Mouse (Mus musculus): ENCODE data around the gene Fam126a. TPM values are rescaled to one million over a fixed set of nuclear protein-coding genes. Genes with fewer than 3 reads are reported as not detected.

Gene Fam126a
- polyA plus RNA-seq, 1 experiment = 51.3 TPM

DNA sequence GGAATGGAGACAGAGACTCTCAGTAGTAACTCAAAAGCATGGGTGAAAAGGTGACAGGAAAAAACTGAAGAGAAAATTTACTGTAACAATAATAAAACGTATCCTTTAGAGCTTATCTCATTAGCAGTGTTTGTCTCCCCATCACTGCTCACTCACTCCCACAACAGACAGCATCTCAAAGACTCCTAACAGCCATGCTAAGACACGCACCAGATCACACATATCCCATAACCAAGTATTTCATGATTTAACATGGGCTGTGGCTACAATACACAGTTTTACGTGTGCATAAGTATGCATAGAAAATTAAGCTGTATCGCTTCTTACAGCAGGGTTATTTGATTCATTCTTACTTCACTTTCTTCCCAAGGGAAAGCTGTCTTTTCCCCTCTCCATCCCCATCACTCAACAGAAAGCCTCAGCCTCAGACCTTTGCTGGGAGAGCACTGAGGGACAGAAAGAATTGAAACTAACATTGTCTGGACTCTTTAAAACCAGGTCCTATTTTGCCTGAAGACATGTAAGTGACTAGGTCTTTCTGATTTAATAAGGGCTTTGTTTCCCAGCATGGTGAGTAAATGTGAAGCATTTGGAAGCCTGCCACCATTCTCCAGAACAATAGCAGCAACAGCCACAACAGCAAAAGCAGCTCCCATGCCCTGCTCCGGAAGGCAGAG lies 37.5 kb downstream of the Fam126a start:
- H3K27ac ChIP-seq (ENCODE audit: control insufficient read depth, insufficient read depth, low read depth, low read length) = no peak overlapping the region
- TF ChIP-seq POLR2A (IDR thresholded peaks at IDR 0.05; ENCODE audit: control insufficient read depth, low read depth, low read length) = no peak
- no peak for TF ChIP-seq CTCF (IDR thresholded peaks at IDR 0.05; ENCODE audit: control insufficient read depth, insufficient read depth, insufficient replicate concordance, low read depth, low read length)
- no peaks in the 10 kb centered on the region for H3K27me3 ChIP-seq (ENCODE audit: control insufficient read depth, insufficient read depth, low read length)

DNA sequence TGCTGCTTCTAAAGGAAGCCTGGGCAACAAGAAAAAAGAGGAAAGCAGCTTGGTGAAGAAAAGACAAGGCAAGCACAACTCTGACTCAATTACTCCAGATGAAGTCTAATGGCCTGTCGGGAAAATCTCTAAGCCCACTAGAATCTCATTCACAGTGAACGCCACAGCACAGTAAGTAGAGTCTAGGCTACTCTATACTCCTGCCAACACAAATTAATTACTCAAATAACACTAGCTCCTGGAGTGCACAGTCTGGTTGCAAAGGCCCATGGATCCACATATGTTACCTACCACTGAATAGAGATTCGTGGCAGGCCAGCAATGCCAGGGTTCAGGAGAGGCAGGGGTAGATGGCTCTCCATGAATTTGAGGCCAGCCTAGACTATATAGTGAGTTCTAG lies 40.5 kb downstream of the Fam126a start:
- TF ChIP-seq POLR2A (IDR thresholded peaks at IDR 0.05; ENCODE audit: control insufficient read depth, low read depth, low read length) (no peak), CTCF (IDR thresholded peaks at IDR 0.05; ENCODE audit: control insufficient read depth, insufficient read depth, insufficient replicate concordance, low read depth, low read length) (no peak)
- Histone ChIP-seq H3K4me1 (ENCODE audit: control insufficient read depth, insufficient read depth, low read length) (no peaks in the 10 kb centered on the region), H3K4me3 (ENCODE audit: control insufficient read depth, low read depth, low read length) (no peak overlapping the region), H3K27me3 (ENCODE audit: control insufficient read depth, insufficient read depth, low read length) (no peaks in the 10 kb centered on the region), H3K27ac (ENCODE audit: control insufficient read depth, insufficient read depth, low read depth, low read length) (no peak overlapping the region), H3K36me3 (ENCODE audit: control insufficient read depth, insufficient read depth, low read length) (no peaks in the 10 kb centered on the region; the same call in 1 of the 2 replicates)

More for the DNA sequence above, 37.5 kb downstream of the Fam126a start:
- no peaks in the 10 kb centered on the region for H3K4me1 ChIP-seq (ENCODE audit: control insufficient read depth, insufficient read depth, low read length)
- no peak overlapping the region for H3K4me3 ChIP-seq (ENCODE audit: control insufficient read depth, low read depth, low read length)
- H3K36me3 ChIP-seq (ENCODE audit: control insufficient read depth, insufficient read depth, low read length) = no peaks in the 10 kb centered on the region; the same call in 1 of the 2 replicates

DNA sequence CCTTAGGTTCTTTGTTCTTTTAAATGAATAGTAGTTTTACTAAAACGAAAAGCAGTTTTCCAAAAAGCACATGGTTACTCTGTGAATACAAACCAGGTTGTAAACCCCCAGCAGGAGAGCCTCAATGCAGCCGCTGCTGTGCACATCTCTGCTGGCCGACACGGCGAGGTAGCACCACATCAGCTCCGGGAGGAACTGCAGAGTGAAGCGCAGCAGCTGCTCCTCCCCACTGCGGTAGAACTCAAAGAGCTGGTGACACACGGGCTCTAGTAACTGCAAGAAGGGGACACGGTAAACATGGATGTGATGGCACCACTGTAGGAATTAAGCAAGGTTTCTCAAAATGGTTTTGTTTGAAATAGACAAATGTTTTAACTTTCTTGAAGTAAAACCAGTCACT lies 42.7 kb downstream of the Fam126a start:
- Histone ChIP-seq H3K36me3 (ENCODE audit: control insufficient read depth, insufficient read depth, low read length) (no peaks in the 10 kb centered on the region; the same call in 1 of the 2 replicates), H3K4me1 (ENCODE audit: control insufficient read depth, insufficient read depth, low read length) (no peaks in the 10 kb centered on the region), H3K4me3 (ENCODE audit: control insufficient read depth, low read depth, low read length) (no peak overlapping the region), H3K27me3 (ENCODE audit: control insufficient read depth, insufficient read depth, low read length) (no peaks in the 10 kb centered on the region), H3K27ac (ENCODE audit: control insufficient read depth, insufficient read depth, low read depth, low read length) (no peak overlapping the region)
- no peak for TF ChIP-seq POLR2A (IDR thresholded peaks at IDR 0.05; ENCODE audit: control insufficient read depth, low read depth, low read length)
- no peak for TF ChIP-seq CTCF (IDR thresholded peaks at IDR 0.05; ENCODE audit: control insufficient read depth, insufficient read depth, insufficient replicate concordance, low read depth, low read length)

DNA sequence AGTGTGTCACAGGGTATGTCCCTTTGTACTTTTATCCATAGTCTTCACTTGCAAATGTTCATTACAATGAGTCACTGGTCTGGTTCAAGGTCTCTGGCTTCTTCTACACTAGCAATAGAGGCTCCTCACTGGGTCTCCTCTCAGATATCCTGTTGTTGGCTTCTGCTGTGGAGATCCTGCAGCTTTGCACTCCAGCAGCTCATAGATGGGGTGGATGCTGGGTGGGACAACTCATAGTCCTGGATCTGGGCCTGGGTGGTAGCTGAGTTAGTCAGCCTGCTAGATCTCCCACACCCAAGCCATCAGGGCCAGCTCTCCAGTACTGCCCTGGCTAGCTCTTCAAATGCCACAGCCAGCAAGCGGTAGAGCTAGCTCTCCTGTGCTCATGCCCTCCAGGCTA lies 48.4 kb downstream of the Fam126a start:
- no peaks in the 10 kb centered on the region for H3K36me3 ChIP-seq (ENCODE audit: control insufficient read depth, insufficient read depth, low read length)
- no peaks in the 10 kb centered on the region for H3K27me3 ChIP-seq (ENCODE audit: control insufficient read depth, insufficient read depth, low read length)
- H3K27ac ChIP-seq (ENCODE audit: control insufficient read depth, insufficient read depth, low read depth, low read length) = no peak overlapping the region
- H3K4me1 ChIP-seq (ENCODE audit: control insufficient read depth, insufficient read depth, low read length) = no peaks in the 10 kb centered on the region
- no peak overlapping the region for H3K4me3 ChIP-seq (ENCODE audit: control insufficient read depth, low read depth, low read length)
- TF ChIP-seq POLR2A (IDR thresholded peaks at IDR 0.05; ENCODE audit: control insufficient read depth, low read depth, low read length) (no peak), CTCF (IDR thresholded peaks at IDR 0.05; ENCODE audit: control insufficient read depth, insufficient read depth, insufficient replicate concordance, low read depth, low read length) (no peak)

DNA sequence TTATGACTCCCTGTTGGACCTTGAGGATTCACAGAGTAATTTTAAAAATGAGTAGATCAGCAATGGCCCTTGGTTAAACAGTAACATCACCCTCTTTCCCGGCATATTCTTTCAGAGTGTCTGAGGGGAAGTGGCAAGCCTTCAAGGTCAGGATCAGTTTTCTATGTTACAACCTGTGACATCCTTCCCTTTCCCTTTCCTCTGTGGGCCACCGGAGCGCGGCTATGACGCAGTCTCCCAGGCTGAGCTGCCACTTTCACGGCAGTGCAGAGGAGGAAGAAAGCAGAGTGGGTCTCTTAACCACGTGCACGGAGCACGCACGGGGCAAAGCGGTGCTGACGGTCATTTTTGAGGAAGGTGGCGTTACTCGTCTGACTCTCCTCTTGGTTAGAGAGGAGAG lies 52.0 kb downstream of the Fam126a start:
- TF ChIP-seq POLR2A (IDR thresholded peaks at IDR 0.05; ENCODE audit: control insufficient read depth, low read depth, low read length) (no peak), CTCF (IDR thresholded peaks at IDR 0.05; ENCODE audit: control insufficient read depth, insufficient read depth, insufficient replicate concordance, low read depth, low read length) (no peak)
- no peak overlapping the region for H3K27ac ChIP-seq (ENCODE audit: control insufficient read depth, insufficient read depth, low read depth, low read length)
- no peaks in the 10 kb centered on the region for H3K27me3 ChIP-seq (ENCODE audit: control insufficient read depth, insufficient read depth, low read length)
- no peaks in the 10 kb centered on the region for H3K36me3 ChIP-seq (ENCODE audit: control insufficient read depth, insufficient read depth, low read length)
- no peaks in the 10 kb centered on the region for H3K4me1 ChIP-seq (ENCODE audit: control insufficient read depth, insufficient read depth, low read length)
- no peak overlapping the region for H3K4me3 ChIP-seq (ENCODE audit: control insufficient read depth, low read depth, low read length)

DNA sequence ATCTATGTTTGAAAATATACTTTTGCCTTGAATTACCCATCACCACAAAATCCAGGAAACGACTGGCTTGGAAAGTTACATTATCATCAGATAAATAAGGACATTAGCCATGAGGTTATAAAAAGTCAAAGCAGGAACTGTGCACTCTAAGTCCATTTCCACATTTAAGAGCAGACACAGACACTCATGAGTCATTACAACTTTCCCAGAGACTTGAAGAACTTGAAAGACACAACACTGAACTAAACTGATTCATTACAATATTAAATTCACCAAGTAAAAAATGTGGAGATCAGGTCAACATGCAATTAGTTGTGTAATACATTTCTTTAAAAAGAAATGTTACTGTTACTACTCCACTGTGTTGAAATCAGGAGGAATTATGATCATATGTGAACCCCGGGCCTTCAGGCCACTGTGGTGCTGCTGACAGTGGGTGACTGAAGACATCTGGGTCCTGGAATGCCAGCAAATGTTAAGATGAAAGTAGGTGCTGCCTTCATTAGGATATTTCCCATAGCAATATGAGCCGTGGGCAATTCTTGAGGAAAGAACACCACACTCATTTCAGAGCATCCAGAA lies 55.4 kb downstream of the Fam126a start:
- TF ChIP-seq POLR2A (IDR thresholded peaks at IDR 0.05; ENCODE audit: control insufficient read depth, low read depth, low read length) (no peak), CTCF (IDR thresholded peaks at IDR 0.05; ENCODE audit: control insufficient read depth, insufficient read depth, insufficient replicate concordance, low read depth, low read length) (no peak)
- H3K27ac ChIP-seq (ENCODE audit: control insufficient read depth, insufficient read depth, low read depth, low read length) = no peak overlapping the region
- H3K27me3 ChIP-seq (ENCODE audit: control insufficient read depth, insufficient read depth, low read length) = no peaks in the 10 kb centered on the region
- H3K4me1 ChIP-seq (ENCODE audit: control insufficient read depth, insufficient read depth, low read length) = no peaks in the 10 kb centered on the region
- H3K4me3 ChIP-seq (ENCODE audit: control insufficient read depth, low read depth, low read length) = no peak overlapping the region
- no peaks in the 10 kb centered on the region for H3K36me3 ChIP-seq (ENCODE audit: control insufficient read depth, insufficient read depth, low read length)

DNA sequence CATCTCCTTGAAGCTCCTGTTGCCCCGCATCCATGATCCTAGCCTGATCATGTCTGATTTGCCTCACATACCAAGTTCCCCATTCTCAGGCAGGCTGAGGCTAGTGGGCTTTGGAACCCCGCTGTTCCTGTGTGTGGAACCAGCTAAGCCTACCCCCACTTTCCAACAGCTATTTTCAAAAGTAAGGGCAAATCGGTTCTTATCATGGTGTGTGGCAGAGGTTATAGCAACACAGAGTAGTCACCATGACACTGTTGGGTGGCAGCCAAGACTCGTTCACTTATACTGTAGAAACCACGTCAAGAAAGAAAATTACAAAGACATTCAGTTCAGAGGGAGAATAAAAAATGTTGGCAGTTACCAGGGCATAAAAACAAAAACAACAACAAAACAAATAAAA lies 62.8 kb downstream of the Fam126a start:
- H3K27me3 ChIP-seq (ENCODE audit: control insufficient read depth, insufficient read depth, low read length) = no peaks in the 10 kb centered on the region
- no peak overlapping the region for H3K4me3 ChIP-seq (ENCODE audit: control insufficient read depth, low read depth, low read length)
- no peaks in the 10 kb centered on the region for H3K4me1 ChIP-seq (ENCODE audit: control insufficient read depth, insufficient read depth, low read length)
- TF ChIP-seq POLR2A (IDR thresholded peaks at IDR 0.05; ENCODE audit: control insufficient read depth, low read depth, low read length) = no peak
- no peak for TF ChIP-seq CTCF (IDR thresholded peaks at IDR 0.05; ENCODE audit: control insufficient read depth, insufficient read depth, insufficient replicate concordance, low read depth, low read length)
- H3K36me3 ChIP-seq (ENCODE audit: control insufficient read depth, insufficient read depth, low read length) = 0 out of 2 replicates have a peak, but pooled peaks cover 1% of the 10 kb centered on the region
- no peak overlapping the region for H3K27ac ChIP-seq (ENCODE audit: control insufficient read depth, insufficient read depth, low read depth, low read length)

Measured in testis, adult 2 months (tissue).